Mouse (Mus musculus) left cerebral cortex, adult 11 months (tissue): ENCODE data around the gene Zbed6.

Experiments
- DNase-seq: peaks from one replicate; pipeline ENCODE4 v3.0.0; 2022; ENCODE audit warnings: low spot score

Zbed6 gene

GRCm38 (mm10) chr1:133663427-133663826, 2.7 kb upstream of the Zbed6 start:
- DNase-seq: peak; percentile 55

DNA sequence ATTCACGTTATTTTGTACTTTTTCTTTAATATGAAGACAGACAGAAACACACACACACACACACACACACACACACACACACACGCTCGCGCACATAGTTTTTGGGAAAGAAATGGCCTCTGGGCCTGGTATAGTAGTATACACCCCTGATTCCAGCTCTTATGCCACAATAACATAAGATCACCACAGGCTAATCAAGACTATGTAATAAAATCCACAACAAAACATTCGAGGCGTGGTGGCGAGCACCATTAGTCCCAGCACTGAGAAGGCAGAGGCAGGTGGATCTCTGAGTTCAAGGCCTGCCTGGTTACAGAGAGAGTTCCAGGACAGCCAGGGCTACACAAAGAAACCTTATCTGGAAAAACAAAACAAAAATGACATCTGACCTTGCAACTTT, 2.3 kb upstream of the Zbed6 start:
- DNase-seq: no peak

DNA sequence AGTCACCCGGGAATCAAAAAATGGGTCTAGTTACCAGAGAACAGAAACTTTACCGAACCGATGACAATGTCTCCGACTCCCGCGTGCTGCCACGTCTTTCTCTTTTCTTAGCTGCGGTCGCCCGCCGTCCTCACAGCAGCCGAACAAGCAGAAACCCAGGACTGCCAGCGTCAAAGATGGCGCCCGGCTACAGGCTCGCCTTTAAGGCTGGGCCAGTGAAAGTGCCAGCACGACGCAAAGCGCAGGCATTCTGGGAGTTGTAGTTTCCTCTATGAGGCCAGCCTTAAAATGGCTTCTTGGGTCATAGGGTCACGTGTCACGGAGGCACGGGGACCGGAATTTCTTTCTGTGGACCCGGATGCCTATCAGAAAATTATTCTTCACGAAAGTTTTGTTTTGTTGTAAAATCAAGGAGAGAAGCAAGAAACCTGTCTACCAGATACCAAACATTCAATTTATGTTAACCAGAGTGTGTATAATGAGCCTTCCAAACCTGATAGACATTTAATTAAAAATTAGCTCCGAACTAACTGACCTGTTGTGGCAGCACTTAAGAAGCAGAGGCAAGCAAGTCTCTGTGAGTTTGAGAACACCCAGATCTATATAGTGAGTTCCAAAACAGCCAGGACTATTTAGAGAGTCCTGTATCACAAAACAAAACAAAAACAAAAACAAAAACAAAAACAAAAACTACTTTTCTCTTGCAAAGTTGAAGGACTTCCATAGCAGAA, 683 bp upstream of the Zbed6 start, which contains the start of gene Gm38394:
Gene Gm38394 (minus strand): TSS at position 116 of the 731 bp plus-strand sequence.
- peak; percentile 91 for DNase-seq

DNA sequence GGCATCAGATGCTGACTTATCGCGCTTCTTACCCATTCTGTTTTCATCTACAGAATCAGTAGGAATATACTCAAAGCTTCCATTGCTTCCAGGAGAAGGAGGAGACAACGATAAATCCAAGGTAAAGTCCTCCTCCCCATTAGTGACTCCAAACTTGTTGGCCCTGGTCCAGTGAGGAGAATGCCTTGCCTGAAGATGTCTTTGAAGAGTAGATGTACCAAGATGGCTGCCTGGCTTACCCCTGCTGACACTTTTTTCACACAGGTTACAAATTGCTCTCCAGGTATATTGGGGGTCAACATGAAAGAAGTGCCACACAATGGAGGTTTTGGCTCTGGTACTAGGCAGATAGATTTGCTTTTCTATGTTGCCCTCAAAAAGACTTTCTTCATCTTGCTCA, 1.8 kb downstream of the Zbed6 start:
- no peak for DNase-seq

GRCm38 (mm10) chr1:133656811-133657210, 3.9 kb downstream of the Zbed6 start:
- no peak for DNase-seq

DNA sequence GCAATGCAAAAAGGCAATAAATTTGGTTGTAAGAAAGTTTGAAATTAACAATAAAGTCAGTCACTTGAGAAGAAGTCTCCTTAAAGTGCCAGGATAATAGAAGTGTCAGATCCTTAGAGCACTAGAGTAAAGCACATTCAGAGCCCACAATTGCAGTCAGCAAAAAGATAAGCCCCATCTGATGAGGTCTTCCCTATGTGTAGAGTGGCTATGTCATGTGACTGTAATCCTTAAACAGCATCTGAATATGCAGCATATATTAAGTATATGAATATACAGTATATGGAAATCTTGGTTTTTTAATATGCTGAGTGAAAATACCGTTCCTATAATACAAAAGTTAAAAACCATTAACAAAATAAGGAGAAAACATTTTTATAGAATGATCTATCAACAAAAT, 7.7 kb downstream of the Zbed6 start:
- DNase-seq: no peak

DNA sequence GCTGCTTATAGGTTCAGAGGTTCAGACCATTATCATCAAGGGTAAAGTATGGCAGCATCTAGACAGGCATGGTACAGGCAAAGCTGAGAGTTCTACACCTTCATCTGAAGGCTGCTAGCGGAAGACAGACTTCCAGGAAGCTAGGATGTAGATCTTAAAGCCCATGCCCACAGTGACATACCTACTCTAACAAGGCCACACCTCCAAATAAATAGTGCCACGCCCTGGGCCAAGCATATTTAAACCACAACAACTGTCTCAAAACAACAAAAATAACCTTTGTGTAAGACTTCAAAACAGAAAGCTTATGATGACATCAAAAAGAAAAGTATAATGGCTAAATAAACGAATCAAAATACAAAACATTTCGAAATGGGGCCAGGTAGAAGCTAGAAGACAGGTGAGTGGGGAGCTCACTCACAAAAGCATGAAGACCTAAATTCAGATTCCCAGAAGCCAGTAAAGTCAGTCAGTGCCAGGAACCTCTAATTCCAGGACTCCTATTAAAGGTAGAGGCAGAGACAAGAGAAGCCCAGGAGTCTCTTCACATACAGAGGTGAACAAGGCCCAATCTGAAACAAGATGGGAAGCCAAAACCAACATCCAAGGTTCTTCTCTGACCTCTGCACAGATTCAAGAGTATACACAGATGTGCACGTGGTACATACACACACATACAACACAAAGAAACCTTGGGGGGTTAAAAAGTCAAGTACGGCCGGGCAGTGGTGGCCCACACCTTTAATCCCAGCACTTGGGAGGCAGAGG, 10.2 kb downstream of the Zbed6 start:
- DNase-seq: no peak

DNA sequence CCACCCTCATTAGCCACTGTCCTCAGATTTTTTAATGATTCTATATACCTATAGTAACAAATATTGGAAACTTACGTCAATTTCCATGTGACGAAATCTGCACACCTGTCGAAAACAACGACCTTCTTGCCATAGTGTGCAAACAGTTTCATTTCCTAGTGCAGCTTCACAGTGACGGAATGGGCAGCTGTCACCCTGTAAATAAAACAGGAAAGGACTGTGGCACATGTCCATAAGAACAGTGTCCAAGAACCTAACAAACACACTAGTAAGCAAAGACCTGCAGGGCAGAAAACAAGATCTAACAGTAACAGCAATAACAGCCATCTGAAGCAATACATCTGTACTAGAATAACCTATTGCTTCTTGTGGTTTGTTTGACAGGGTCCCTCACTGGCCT, 15.0 kb downstream of the Zbed6 start:
- no peak for DNase-seq

- no peak for DNase-seq
Measured at GRCm38 (mm10) chr1:133641163-133641562, 19.5 kb downstream of the Zbed6 start.

GRCm38 (mm10) chr1:133638517-133638916, 22.2 kb downstream of the Zbed6 start:
- DNase-seq: no peak

DNA sequence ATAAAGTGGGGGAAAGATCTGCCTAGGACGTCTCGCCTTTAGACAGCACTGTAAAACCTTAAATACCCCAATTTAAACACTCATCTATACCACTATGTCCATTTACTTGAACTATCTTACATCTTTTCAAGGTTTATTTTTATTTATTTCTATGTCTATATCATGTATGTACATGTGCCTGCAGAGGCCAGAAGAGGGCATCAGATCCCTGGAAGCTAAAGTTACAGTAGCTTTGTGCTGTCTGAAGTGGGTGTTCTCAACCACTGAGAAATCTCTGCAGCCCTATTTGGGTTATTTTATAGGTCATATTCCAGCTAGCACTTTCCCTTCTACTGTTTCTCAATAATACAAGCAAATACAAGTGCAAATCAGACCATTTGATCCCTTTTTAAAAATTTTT, 28.5 kb downstream of the Zbed6 start:
- DNase-seq: no peak

DNA sequence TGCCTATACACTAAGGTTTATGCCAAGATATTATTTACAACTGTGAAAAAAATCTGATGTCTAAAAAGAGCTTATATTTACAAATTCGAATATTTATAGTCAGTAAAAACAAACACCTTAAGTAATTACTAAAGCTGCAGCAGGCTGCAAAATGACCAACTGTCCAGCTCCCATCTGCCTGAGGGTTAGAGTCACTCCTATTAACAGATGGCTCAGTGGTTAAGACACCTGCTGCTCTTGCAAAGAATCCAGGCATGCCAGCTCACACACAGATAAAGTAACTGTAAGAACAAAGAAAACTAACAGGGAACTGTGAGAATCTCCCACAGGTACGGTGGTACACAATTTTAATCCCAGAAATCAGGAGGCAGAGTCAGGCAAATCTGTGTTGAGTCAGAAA, 35.6 kb downstream of the Zbed6 start:
- DNase-seq: no peak

DNA sequence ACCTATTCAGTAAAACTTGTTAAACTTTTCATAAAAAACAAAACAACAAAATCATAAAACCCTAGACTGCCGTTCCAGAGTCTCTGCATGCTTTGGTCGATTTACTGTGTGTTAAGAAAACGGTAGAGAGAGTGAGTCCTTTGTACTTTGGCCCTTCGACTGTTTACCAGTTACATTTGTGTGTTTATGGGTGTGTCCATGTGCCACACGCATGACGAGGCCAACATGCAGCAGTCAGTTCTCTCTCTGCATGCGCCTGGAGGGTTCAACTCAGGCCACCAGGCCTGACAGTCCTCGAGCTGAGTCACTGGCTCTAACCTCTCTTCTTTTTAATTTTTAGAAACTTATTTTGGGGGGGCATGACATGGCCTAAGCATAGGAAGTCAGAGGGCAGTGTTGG, 42.4 kb downstream of the Zbed6 start:
- DNase-seq: no peak

- DNase-seq: no peak
Measured at GRCm38 (mm10) chr1:133617908-133618307, 42.8 kb downstream of the Zbed6 start.

GRCm38 (mm10) chr1:133613817-133614216, 46.9 kb downstream of the Zbed6 start:
- DNase-seq: no peak

GRCm38 (mm10) chr1:133611436-133611835, 49.2 kb downstream of the Zbed6 start:
- no peak for DNase-seq

DNA sequence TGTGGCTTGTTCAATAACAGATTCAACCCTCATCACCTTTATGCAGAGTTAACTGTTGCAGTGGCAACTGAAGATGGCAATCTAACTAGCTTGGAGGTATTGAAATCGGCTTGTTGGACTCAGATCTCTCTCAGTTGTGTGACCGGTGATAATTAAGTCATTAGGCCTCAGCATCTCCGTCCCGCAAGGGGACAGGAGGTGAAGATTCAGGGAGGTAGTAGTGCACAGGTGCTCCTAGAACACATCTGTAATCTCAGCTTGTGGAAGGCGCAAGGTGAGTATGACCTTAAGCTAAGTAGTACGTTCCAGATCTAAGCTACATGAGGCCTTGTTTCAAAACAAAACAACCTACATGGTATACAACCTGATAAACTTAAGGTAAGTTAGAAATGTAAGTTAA, 50.1 kb downstream of the Zbed6 start:
- no peak for DNase-seq

DNA sequence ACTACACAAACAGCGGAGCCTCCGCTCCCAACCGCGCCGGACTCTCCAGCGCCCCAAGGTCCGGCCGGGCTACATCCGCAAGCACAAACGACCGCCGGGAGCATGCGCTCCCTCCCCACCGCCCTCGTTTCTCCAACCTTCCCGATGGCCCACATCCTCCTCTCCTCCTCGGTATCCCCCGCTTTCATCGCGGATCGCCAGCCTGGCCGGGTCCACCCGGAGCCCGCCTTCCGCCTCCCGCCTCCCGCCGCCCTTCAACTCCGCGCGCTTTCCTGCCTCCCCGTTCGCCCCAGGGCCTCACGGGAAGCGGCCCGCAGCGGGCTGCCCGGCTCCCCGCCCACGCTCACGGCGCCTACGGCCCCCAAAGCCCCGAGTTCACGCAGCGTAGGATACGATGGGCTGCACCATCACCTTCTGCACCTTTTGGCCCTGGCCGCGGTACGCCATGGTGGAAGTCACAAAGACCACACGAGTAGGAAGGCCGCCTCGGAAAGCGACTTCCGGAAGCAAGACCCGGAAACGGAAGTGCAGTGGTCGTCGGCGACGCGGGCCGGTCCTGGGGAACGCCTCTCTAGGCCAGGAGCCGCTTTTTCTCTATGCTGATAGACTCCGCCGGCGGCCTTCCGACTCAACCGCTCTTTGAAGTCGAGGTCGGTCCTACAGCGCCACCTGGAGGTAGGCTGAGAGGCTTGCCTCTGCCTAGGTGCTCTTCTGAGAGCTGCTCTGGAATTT, 50.7 kb downstream of the Zbed6 start, which contains the start of gene Snrpe:
Gene Snrpe (minus strand): TSS at position 521 of the 732 bp plus-strand sequence.
- DNase-seq: peak; percentile 86
